Mouse (Mus musculus) E14TG2a.4 (cell line): ENCODE measurements around the gene Rgs13.

ENCODE experiments used
- CTCF ChIP-seq: conservative IDR thresholded peaks from 2 replicates; pipeline ENCODE4 v1.5.1; 2014; ENCODE audit warnings: low read length
- NANOG ChIP-seq: IDR thresholded peaks from 2 replicates; pipeline ENCODE4 v1.6.1; 2014; ENCODE audit warnings: borderline replicate concordance, low read length, mixed read lengths
- POU5F1 ChIP-seq: IDR thresholded peaks from 2 replicates; pipeline ENCODE4 v1.6.1; 2014; ENCODE audit warnings: low read length, borderline replicate concordance

- no peak for TF ChIP-seq CTCF
- TF ChIP-seq POU5F1: no peak
- TF ChIP-seq NANOG: no peak
These were observed 25.6 kb downstream of the Rgs13 start for GRCm38 (mm10) chr1:144151401-144152183.
